Mouse (Mus musculus) olfactory bulb, adult 2 months (tissue): ENCODE results near the gene Ciz1.

ENCODE experiments used
- CTCF ChIP-seq: fragments of 200-500 bp; IDR thresholded peaks from 2 replicates; pipeline ENCODE4 v1.5.1; 2012; ENCODE audit warnings: low read depth, mild to moderate bottlenecking, low read length, moderate library complexity; ENCODE audit not compliant: insufficient read depth
- POLR2A ChIP-seq: fragments of 200-500 bp; IDR thresholded peaks from 2 replicates; pipeline ENCODE4 v1.6.1; 2012; ENCODE audit warnings: mild to moderate bottlenecking, low read depth, low read length, moderate library complexity; ENCODE audit not compliant: insufficient read depth

GRCm38 (mm10) chr2:32315751-32316150, 36.4 kb upstream of the Ciz1 start:
- TF ChIP-seq CTCF = no peak
- TF ChIP-seq POLR2A = no peak
